Mouse (Mus musculus) small intestine, adult 2 months (tissue): ENCODE measurements around the gene Anks1.

ENCODE experiments used
- CTCF ChIP-seq: fragments of 200-500 bp; IDR thresholded peaks from 2 replicates; pipeline ENCODE4 v1.5.1; 2012; ENCODE audit warnings: low read depth, mild to moderate bottlenecking, control low read depth, inconsistent platforms, low read length, moderate library complexity, mixed read lengths; ENCODE audit not compliant: insufficient replicate concordance, insufficient read length; ENCODE audit errors: extremely low read depth
- POLR2A ChIP-seq: fragments of 200-500 bp; IDR thresholded peaks from 2 replicates; pipeline ENCODE4 v1.6.1; 2012; ENCODE audit warnings: low read depth, mild to moderate bottlenecking, control low read depth, inconsistent platforms, low read length, moderate library complexity

DNA sequence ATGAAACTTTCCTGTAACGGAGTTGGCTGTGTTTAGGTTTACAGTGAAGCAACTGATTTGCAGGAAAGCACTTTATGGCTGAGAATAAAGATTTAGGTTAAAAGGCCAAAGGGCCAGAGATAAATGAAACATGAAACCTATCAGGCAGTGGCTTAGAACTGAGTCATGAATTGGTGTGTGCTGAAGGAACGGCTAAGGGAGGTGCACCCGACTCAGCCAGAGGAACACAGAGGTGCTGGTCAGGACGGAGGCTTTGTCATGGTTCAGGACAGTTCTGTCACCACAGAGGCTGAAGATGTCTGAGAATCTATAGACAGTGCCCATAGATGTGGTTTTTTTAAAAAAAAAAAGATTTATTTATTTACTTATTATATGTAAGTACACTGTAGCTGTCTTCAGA lies 5.6 kb downstream of the Anks1 start:
- no peak for TF ChIP-seq CTCF
- no peak for TF ChIP-seq POLR2A
